Mouse (Mus musculus): ENCODE data around the gene Cacnb2. TPM values are rescaled to one million over a fixed set of nuclear protein-coding genes. Genes with fewer than 3 reads are reported as not detected.
A peak's percentile ranks its signal among the peaks of the same experiment; 100 is the strongest.

The Cacnb2 gene
- 3.3 and 3.5 TPM in 2 replicates for polyA plus RNA-seq (2015; fragmentation: Nextera tagmentation; extraction: Ambion mirVana)

GRCm38 (mm10) chr2:14602788-14603187 lies at the start of gene Cacnb2:
Gene Cacnb2, plus strand, starts transcription at chr2:14603088.
- no peaks in the 10 kb centered on the region for H3K27me3 ChIP-seq
- no peaks in the 10 kb centered on the region for H3K9me3 ChIP-seq (replicated peaks)
- H3K4me2 ChIP-seq: peak within 1 kb of the TSS; percentile 89
- H3K9ac ChIP-seq: peak within 1 kb of the TSS; percentile 83
- H3K4me3 ChIP-seq: peak within 1 kb of the TSS; percentile 68
- ATAC-seq: no peak
- peak within 1 kb of the TSS; percentile 68; the same call in 1 of the 2 replicates for H3K27ac ChIP-seq
- H3K36me3 ChIP-seq (ENCODE audit: poor library complexity, severe bottlenecking): no peaks in the 10 kb centered on the region
- 48% methylated on average over 3 of the region's 3 CpGs for WGBS
- peaks cover 24% of the 10 kb centered on the region for H3K4me1 ChIP-seq

- WGBS: 77% methylated on average over 2 of the region's 2 CpGs
- no peaks in the 10 kb centered on the region for H3K36me3 ChIP-seq (ENCODE audit: poor library complexity, severe bottlenecking)
- no peak overlapping the region for H3K4me3 ChIP-seq
- H3K9me3 ChIP-seq (replicated peaks): no peaks in the 10 kb centered on the region
- no peak overlapping the region for H3K27ac ChIP-seq
- no peak overlapping the region for H3K9ac ChIP-seq
- no peak for ATAC-seq
- H3K27me3 ChIP-seq: no peaks in the 10 kb centered on the region
- H3K4me1 ChIP-seq: no peaks in the 10 kb centered on the region
- H3K4me2 ChIP-seq: no peak overlapping the region
Measured at GRCm38 (mm10) chr2:14568020-14568419, 34.9 kb upstream of the Cacnb2 start.

GRCm38 (mm10) chr2:14571300-14571699 lies 31.6 kb upstream of the Cacnb2 start:
- ATAC-seq: no peak
- Histone ChIP-seq H3K27ac (no peak overlapping the region), H3K4me2 (no peak overlapping the region), H3K36me3 (ENCODE audit: poor library complexity, severe bottlenecking) (no peaks in the 10 kb centered on the region), H3K27me3 (no peaks in the 10 kb centered on the region), H3K9me3 (replicated peaks) (no peaks in the 10 kb centered on the region), H3K9ac (no peak overlapping the region), H3K4me3 (no peak overlapping the region), H3K4me1 (no peaks in the 10 kb centered on the region)

- Histone ChIP-seq H3K9ac (no peak overlapping the region), H3K27me3 (no peaks in the 10 kb centered on the region), H3K36me3 (ENCODE audit: poor library complexity, severe bottlenecking) (no peaks in the 10 kb centered on the region), H3K4me3 (no peak overlapping the region), H3K9me3 (replicated peaks) (no peaks in the 10 kb centered on the region), H3K27ac (no peak overlapping the region), H3K4me2 (no peak overlapping the region), H3K4me1 (no peaks in the 10 kb centered on the region)
- WGBS: 87% methylated on average over 4 of the region's 4 CpGs
- ATAC-seq: no peak
Measured at GRCm38 (mm10) chr2:14589541-14589940, 13.3 kb upstream of the Cacnb2 start.

DNA sequence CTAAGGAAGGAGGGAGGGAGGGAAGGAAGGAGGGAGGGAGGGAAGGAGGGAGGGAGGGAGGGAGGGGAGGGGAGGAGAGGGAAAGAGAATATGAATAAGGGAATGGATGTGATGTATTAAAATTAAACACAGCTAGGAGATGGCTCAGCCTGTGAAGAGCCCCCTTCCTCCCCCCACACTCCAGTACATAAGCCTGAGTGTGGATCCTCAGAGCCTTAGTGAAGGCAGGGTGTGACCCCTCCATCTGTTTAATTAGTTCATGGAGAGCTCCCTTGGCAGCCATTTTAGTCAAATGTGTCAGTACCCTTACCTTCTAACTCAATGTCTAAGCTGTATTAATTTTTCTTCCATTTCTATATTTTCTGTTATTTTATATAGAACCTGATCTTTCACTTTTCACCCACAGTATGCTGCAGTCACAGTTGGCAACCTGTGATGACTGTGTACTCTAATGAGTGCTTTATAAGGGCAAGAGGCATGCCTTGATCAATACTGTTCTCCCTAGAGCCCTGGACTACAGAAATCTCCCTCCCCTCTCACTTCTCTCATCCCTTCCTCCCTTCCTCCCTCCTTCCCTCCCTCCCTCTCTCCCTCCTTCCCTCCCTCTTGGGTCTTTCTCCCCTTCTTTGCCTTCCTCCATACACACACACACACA lies 4.9 kb upstream of the Cacnb2 start:
- Histone ChIP-seq H3K4me3 (no peak overlapping the region), H3K9ac (no peak overlapping the region), H3K36me3 (ENCODE audit: poor library complexity, severe bottlenecking) (no peaks in the 10 kb centered on the region), H3K4me2 (no peak overlapping the region), H3K27ac (no peak overlapping the region), H3K27me3 (no peaks in the 10 kb centered on the region), H3K4me1 (no peaks in the 10 kb centered on the region), H3K9me3 (replicated peaks) (no peaks in the 10 kb centered on the region)
- ATAC-seq: peak; percentile 45; the same call in 1 of the 2 replicates

GRCm38 (mm10) chr2:14603784-14604781 lies 1.2 kb downstream of the Cacnb2 start:
- peak overlapping the region; percentile 68 for H3K27ac ChIP-seq
- no peaks in the 10 kb centered on the region for H3K9me3 ChIP-seq (replicated peaks)
- WGBS: under 1% methylated on average over 79 of the region's 83 CpGs
- H3K36me3 ChIP-seq (ENCODE audit: poor library complexity, severe bottlenecking): no peaks in the 10 kb centered on the region
- H3K27me3 ChIP-seq: no peaks in the 10 kb centered on the region
- peak overlapping the region; percentile 83 for H3K9ac ChIP-seq
- H3K4me1 ChIP-seq: peaks cover 30% of the 10 kb centered on the region
- ATAC-seq: peak; percentile 95
- H3K4me3 ChIP-seq: peak overlapping the region; percentile 68
- H3K4me2 ChIP-seq: peak overlapping the region; percentile 89

DNA sequence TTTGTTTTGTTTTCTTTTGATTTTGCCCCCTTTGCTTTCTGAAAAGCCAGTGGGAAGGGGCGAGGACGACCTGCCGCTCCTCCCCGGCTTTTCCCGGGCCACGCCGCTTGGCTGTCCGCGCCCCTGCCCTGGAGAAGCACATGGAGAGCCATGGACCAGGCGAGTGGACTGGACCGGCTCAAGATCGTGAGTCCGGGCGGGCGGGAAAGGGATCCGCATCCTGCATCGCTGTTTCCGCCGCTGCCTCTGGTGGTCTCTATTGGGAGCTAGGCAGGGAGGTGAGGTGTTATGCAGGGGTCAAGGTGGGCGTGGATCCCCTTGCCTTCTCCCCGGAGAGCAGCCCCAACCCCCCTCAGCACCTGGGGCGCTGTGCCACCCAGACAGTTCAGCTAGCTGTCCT lies 1.9 kb downstream of the Cacnb2 start:
- no peaks in the 10 kb centered on the region for H3K36me3 ChIP-seq (ENCODE audit: poor library complexity, severe bottlenecking)
- H3K4me2 ChIP-seq: peak overlapping the region; percentile 89
- H3K9me3 ChIP-seq (replicated peaks): no peaks in the 10 kb centered on the region
- peak overlapping the region; percentile 83 for H3K9ac ChIP-seq
- ATAC-seq: peak; percentile 63
- peak overlapping the region; percentile 68 for H3K4me3 ChIP-seq
- H3K4me1 ChIP-seq: peaks cover 30% of the 10 kb centered on the region
- 0% methylated on average over 22 of the region's 22 CpGs for WGBS
- H3K27ac ChIP-seq: peak overlapping the region; percentile 68
- no peaks in the 10 kb centered on the region for H3K27me3 ChIP-seq

DNA sequence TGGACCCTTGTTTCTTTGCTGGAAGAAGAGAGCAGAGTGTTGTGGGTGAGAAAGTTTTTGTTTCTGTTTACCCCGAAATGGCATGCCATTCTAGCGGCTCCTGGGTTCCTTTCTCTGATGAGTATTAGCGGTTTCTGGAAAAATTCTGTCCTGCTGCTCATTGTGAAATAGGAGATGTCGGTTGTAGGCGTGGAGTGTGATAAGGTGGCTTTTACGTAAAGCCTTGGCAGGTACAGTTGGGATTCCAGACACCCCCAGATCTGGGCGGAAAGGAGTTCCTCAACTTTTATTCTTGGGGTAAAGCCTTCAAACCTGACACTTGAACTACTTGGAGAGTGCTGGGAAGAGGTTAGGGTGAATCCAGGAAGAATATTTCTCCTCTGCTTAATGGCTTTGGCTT lies 2.3 kb downstream of the Cacnb2 start:
- peak overlapping the region; percentile 89 for H3K4me2 ChIP-seq
- peak overlapping the region; percentile 68 for H3K4me3 ChIP-seq
- H3K9ac ChIP-seq: peak overlapping the region; percentile 83
- no peak for ATAC-seq
- H3K27me3 ChIP-seq: no peaks in the 10 kb centered on the region
- H3K36me3 ChIP-seq (ENCODE audit: poor library complexity, severe bottlenecking): no peaks in the 10 kb centered on the region
- no peaks in the 10 kb centered on the region for H3K9me3 ChIP-seq (replicated peaks)
- H3K4me1 ChIP-seq: peaks cover 30% of the 10 kb centered on the region
- WGBS: 2% methylated on average over 7 of the region's 7 CpGs
- H3K27ac ChIP-seq: no peak overlapping the region

GRCm38 (mm10) chr2:14608606-14609005 lies 5.7 kb downstream of the Cacnb2 start:
- ATAC-seq: no peak
- Histone ChIP-seq H3K4me3 (no peak overlapping the region), H3K27ac (no peak overlapping the region), H3K36me3 (ENCODE audit: poor library complexity, severe bottlenecking) (no peaks in the 10 kb centered on the region), H3K27me3 (no peaks in the 10 kb centered on the region), H3K9ac (no peak overlapping the region), H3K4me2 (no peak overlapping the region), H3K9me3 (replicated peaks) (no peaks in the 10 kb centered on the region), H3K4me1 (peaks cover 26% of the 10 kb centered on the region)
- 69% methylated on average over 4 of the region's 4 CpGs for WGBS

DNA sequence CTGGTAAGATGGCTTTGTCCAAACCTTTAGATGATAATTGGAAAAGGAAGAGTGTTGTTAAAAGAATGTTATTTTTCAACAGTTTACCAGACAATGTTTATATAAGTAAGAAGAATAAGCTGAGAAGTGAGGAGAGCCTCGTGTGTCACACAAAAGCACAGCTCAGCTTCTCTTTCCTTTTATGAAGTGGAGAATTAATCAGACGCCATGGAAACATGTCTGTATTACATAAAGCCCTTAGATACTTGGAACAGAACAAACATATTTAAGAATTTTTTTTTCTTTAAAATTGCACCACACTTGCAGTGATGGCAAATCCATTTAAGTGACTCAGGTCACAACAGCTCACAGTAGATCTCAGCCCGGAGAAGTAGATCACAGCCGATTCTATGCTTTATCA lies 9.8 kb downstream of the Cacnb2 start:
- Histone ChIP-seq H3K9ac (no peak overlapping the region), H3K4me2 (no peak overlapping the region), H3K4me1 (peaks cover 6% of the 10 kb centered on the region), H3K36me3 (ENCODE audit: poor library complexity, severe bottlenecking) (no peaks in the 10 kb centered on the region), H3K27ac (no peak overlapping the region), H3K9me3 (replicated peaks) (no peaks in the 10 kb centered on the region), H3K27me3 (no peaks in the 10 kb centered on the region), H3K4me3 (no peak overlapping the region)
- no peak for ATAC-seq
- 57% methylated on average over 4 of the region's 4 CpGs for WGBS

GRCm38 (mm10) chr2:14616361-14616760 lies 13.5 kb downstream of the Cacnb2 start:
- H3K9me3 ChIP-seq (replicated peaks): no peaks in the 10 kb centered on the region
- H3K36me3 ChIP-seq (ENCODE audit: poor library complexity, severe bottlenecking): no peaks in the 10 kb centered on the region
- no peak overlapping the region for H3K9ac ChIP-seq
- no peaks in the 10 kb centered on the region for H3K4me1 ChIP-seq
- H3K4me3 ChIP-seq: no peak overlapping the region
- ATAC-seq: no peak
- no peak overlapping the region for H3K27ac ChIP-seq
- H3K27me3 ChIP-seq: no peaks in the 10 kb centered on the region
- WGBS: 83% methylated on average over 3 of the region's 3 CpGs
- no peak overlapping the region for H3K4me2 ChIP-seq

DNA sequence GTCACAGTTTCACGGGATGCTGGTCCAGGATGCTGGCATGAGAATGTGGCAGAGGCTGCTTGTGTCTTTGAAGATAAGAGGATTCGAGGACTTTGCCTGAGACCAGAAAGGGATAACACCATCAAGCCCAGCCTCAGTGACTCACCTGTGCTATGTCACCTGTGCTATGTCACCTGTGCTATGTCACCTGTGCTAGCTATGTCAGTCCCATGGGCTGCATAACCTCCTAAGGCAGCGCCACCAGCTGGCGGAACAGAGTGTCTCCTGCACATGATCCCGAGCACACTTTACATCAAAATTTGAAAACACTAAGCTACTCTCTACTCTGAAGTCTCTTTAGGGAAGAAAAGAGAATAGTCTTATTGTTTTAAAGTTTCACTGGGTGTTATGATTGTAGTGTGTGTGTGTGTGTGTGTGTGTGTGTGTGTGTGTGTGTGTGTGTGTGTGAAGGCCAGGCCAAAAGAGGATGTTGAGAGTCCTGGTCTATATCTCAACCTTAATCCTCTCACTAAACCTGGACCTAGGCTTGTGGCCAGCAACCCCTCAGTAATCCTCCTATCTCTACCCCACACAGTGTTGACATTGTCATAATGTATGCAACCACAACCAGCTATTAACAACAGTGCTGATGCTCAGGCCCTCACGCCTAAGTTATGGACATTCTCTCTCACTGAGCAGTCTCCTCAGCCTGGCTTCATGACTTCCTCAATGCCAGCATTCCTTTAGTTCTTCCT lies 17.4 kb downstream of the Cacnb2 start:
- no peaks in the 10 kb centered on the region for H3K36me3 ChIP-seq (ENCODE audit: poor library complexity, severe bottlenecking)
- no peaks in the 10 kb centered on the region for H3K9me3 ChIP-seq (replicated peaks)
- no peak overlapping the region for H3K4me2 ChIP-seq
- no peak overlapping the region for H3K4me3 ChIP-seq
- no peak overlapping the region for H3K27ac ChIP-seq
- H3K9ac ChIP-seq: no peak overlapping the region
- H3K4me1 ChIP-seq: no peaks in the 10 kb centered on the region
- H3K27me3 ChIP-seq: no peaks in the 10 kb centered on the region
- 82% methylated on average over 6 of the region's 6 CpGs for WGBS
- ATAC-seq: no peak
